Mouse (Mus musculus) macrophage (primary cell): ENCODE measurements around the gene Myh9. TPM values are rescaled to one million over a fixed set of nuclear protein-coding genes. Genes with fewer than 3 reads are reported as not detected.
"Not testable (repeated sequence)": the region's sequence is repeated elsewhere in the genome, so short reads cannot be mapped to it uniquely, and the experiment has no call there.

Experiments
- H3K27ac ChIP-seq: fragments of 350-480 bp; formaldehyde crosslinking; 2 replicates; pipeline ENCODE4 v1.9.0; 2021
- H3K36me3 ChIP-seq: fragments of 350-480 bp; formaldehyde crosslinking; 2 replicates; pipeline ENCODE4 v1.9.0; 2021; ENCODE audit errors: inconsistent target
- H3K4me3 ChIP-seq: fragments of 350-480 bp; formaldehyde crosslinking; 2 replicates; pipeline ENCODE4 v1.9.0; 2021; ENCODE audit errors: inconsistent target
- H3K79me2 ChIP-seq: fragments of 350-480 bp; formaldehyde crosslinking; 2 replicates; pipeline ENCODE4 v1.9.0; 2021; ENCODE audit errors: inconsistent target
- WGBS: methylation state at CpG from one replicate; pipeline ENCODE4 v1.1.7; 2026; ENCODE audit warnings: inconsistent platforms; ENCODE audit not compliant: missing documents; 5-methylcytosine and 5-hydroxymethylcytosine counted together
- polyA plus RNA-seq: library from polyadenylated mRNA; stranded (reverse); fragments of 250-400 nt; gene quantifications from 3 replicates; pipeline ENCODE4 v1.2.4, GENCODE M21; 2018; ENCODE audit warnings: inconsistent platforms

Gene Myh9
- polyA plus RNA-seq, 1 experiment from 2014 or later: 188 TPM

DNA sequence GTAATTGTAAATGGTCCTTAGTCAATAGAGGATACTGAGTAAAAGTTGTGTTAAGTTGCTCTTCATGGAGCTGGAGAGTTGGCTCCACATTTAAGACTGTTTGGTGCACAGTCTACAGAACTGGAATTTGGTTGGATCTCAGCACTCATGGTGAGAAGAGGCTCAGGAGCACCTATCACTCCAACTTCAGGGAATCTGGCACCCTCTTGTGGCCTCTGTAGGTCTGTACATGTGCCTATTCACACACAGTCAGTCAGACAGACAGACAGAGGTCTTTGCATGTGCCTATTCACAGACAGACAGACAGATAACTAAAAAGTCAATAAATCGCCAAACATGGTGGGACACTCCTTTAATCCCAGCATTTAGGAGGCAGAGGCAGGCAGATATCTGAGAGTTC, 91.5 kb downstream of the Myh9 start:
- Histone ChIP-seq H3K27ac (no peak overlapping the region), H3K36me3 (no peaks in the 10 kb centered on the region), H3K79me2 (no peaks in the 10 kb centered on the region), H3K4me3 (no peak overlapping the region)
- 43% methylated on average over 1 of the region's 1 CpGs for WGBS

- 91% methylated on average over 9 of the region's 10 CpGs for WGBS
- Histone ChIP-seq H3K79me2 (no peaks in the 10 kb centered on the region), H3K36me3 (no peaks in the 10 kb centered on the region), H3K4me3 (no peak overlapping the region), H3K27ac (no peak overlapping the region)
Measured at GRCm38 (mm10) chr15:77749717-77750116, 92.3 kb downstream of the Myh9 start.

GRCm38 (mm10) chr15:77748414-77748813, 93.6 kb downstream of the Myh9 start:
- H3K27ac ChIP-seq: no peak overlapping the region
- H3K79me2 ChIP-seq: no peaks in the 10 kb centered on the region
- no peak overlapping the region for H3K4me3 ChIP-seq
- no peaks in the 10 kb centered on the region for H3K36me3 ChIP-seq
- 92% methylated on average over 3 of the region's 3 CpGs for WGBS

DNA sequence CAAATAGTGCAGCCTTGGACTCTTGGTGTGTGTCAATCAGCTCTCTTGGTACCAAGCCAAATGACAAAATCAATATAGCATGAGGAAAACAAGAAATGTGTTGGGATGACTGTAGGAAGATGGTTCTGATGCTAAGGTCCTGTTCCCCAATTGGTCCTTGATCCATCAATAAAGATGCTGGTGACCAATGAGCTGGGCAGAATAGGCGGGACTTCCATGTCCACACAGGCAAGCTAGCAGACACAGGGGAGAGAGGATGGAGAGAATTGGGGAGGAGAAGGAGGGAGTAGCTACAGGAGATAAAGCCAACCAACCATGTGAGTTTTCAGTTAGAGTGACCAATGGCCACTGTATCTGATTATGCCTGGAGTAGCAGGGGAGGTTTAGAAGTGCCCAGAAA, 95.6 kb downstream of the Myh9 start:
- H3K79me2 ChIP-seq: no peaks in the 10 kb centered on the region
- H3K27ac ChIP-seq: no peak overlapping the region
- H3K36me3 ChIP-seq: no peaks in the 10 kb centered on the region
- 78% methylated on average over 1 of the region's 1 CpGs for WGBS
- H3K4me3 ChIP-seq: no peak overlapping the region

GRCm38 (mm10) chr15:77745081-77745480, 96.9 kb downstream of the Myh9 start:
- H3K27ac ChIP-seq: no peak overlapping the region

DNA sequence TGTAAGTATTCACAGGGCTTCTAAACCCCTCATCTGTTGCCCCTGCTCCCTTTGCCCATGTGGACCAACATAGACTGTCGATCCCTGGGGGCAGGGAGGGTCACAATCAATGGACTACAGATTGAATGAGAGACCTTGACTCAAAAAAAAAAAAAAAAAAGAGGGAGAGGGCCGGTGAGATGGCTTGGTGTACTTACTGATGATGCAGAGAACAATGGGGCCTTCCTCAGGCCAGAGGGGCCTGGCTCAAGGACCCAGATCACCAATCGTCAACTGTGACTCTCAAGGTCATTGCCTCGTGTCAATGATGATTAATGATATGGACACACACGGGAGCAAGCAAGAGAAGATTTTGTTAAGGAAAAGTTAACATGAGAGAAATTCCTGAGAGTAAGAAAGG, 97.3 kb downstream of the Myh9 start:
- no peaks in the 10 kb centered on the region for H3K36me3 ChIP-seq
- 70% methylated on average over 4 of the region's 5 CpGs for WGBS
- no peak overlapping the region for H3K4me3 ChIP-seq
- H3K79me2 ChIP-seq: no peaks in the 10 kb centered on the region
- H3K27ac ChIP-seq: no peak overlapping the region

More at GRCm38 (mm10) chr15:77745081-77745480, 96.9 kb downstream of the Myh9 start:
- Histone ChIP-seq H3K4me3 (no peak overlapping the region), H3K79me2 (no peaks in the 10 kb centered on the region), H3K36me3 (no peaks in the 10 kb centered on the region)

GRCm38 (mm10) chr15:77741556-77741955, 100.4 kb downstream of the Myh9 start:
- not testable (repeated sequence) for H3K4me3 ChIP-seq, H3K27ac ChIP-seq, H3K79me2 ChIP-seq, H3K36me3 ChIP-seq
- WGBS: 89% methylated on average over 6 of the region's 6 CpGs

DNA sequence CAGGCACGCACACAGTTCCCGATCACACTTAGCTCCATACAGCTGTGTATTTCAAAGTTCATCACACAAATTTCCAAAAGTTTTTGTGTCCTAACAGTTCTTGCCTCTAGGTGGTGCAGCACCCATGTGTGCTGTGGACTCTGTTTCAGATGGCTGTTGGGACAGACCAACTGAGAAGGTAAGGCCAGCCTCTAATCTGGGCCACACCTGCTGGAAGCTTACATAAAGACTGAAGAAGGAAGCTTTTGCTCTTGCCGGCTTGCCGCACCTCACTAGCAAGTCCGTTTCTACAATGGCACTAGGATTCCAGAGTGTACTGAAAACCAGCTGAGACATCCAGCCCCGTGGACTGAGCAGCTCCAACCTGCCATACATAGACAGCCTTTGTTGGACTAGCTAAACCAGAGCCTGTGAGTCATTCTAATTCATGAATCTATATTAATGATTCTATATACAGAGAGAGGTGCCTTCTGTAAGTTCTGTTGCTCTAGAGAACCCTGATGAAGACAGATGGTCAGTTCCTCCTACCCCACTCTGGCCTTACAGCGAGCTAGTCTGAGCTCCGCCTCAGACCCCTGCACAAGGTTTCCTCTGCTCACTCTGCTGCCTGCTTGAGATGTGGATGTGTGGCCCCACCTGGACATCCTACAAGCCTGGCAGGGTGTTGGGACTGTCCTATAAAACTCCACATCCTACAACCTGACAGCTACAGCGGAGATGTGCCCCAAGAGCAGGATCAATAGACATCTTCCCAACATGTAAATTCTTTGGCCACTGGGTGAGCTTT, 101.3 kb downstream of the Myh9 start:
- Histone ChIP-seq H3K27ac (no peak overlapping the region), H3K4me3 (no peak overlapping the region), H3K79me2 (no peaks in the 10 kb centered on the region), H3K36me3 (no peaks in the 10 kb centered on the region)
- 71% methylated on average over 9 of the region's 9 CpGs for WGBS

- H3K79me2 ChIP-seq, H3K4me3 ChIP-seq, H3K36me3 ChIP-seq, H3K27ac ChIP-seq: not testable (repeated sequence)
- 86% methylated on average over 3 of the region's 4 CpGs for WGBS
Measured at GRCm38 (mm10) chr15:77733903-77734302, 108.1 kb downstream of the Myh9 start.

GRCm38 (mm10) chr15:77733380-77733779, 108.6 kb downstream of the Myh9 start:
- H3K36me3 ChIP-seq, H3K79me2 ChIP-seq, H3K4me3 ChIP-seq, H3K27ac ChIP-seq: not testable (repeated sequence)
- whole genome bisulfite sequencing: 73% methylated on average over 3 of the region's 8 CpGs

DNA sequence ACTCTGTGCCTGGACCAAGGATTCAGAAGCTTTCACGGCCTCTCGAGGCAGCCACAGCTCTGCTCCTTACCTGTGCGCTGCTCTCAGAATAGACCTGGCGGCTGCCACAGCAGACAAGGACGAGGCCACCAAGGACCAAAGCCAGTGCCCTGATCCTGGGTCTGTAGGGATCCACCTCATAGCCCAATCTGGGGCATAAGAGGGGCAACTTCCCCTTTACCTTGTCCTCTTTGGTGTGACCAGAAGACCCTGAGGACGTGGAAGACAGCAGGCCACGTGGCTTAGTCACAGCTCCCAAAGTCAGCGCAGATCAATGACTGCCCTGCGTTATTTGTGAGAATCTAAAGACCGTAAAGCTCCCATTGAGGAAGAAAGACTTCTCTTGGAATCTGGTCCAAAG, 109.1 kb downstream of the Myh9 start:
- H3K79me2 ChIP-seq, H3K4me3 ChIP-seq, H3K27ac ChIP-seq, H3K36me3 ChIP-seq: not testable (repeated sequence)
- 72% methylated on average over 9 of the region's 10 CpGs for WGBS

GRCm38 (mm10) chr15:77731605-77732004, 110.4 kb downstream of the Myh9 start:
- 93% methylated on average over 5 of the region's 5 CpGs for WGBS
- Histone ChIP-seq H3K27ac (no peak overlapping the region), H3K79me2 (no peaks in the 10 kb centered on the region), H3K4me3 (no peak overlapping the region), H3K36me3 (no peaks in the 10 kb centered on the region)

DNA sequence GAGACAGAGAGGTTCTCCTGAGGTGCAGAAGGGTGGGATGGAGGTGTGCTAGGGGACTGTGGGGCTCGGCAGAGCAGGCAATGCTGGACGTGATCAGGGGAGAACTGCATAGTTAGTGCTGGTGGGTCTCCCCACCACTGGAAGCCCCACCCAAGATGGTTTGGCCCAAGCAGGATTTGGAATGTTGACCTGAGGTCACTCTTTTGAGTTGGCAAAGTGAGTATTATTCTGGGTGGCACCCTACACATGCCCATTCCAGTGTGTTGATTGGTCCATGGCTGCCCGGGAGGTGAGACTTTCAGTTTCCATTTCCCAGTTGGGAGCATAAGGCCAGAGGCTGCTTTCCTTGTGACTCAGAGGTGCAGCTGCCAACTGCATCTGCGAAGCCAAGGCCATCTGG, 113.2 kb downstream of the Myh9 start, which contains the start of gene Apol9b:
Apol9b (plus strand) TSS at position 301 of the 400 bp plus-strand sequence.
- not testable (repeated sequence) for H3K4me3 ChIP-seq, H3K36me3 ChIP-seq, H3K27ac ChIP-seq, H3K79me2 ChIP-seq
- no CpG with 5 or more reads among the region's 4 CpGs for WGBS

DNA sequence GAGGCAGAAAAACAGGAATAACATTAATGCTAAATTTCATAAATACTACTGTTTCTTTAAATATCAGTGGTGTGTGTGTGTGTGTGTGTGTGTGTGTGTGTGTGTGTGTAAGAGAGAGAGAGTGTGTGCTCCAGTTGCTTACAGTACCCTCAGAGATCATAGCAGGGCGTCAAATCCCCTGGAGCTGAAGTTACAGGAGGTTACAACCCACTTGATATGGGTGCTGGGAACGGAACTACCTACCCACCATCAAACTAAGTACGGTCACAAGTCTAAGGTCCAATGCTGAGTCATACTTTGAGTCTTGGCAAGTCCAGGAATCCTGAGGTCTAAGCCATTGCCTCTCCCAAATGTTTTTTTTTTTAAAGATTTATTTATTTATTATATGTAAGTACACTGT, 114.2 kb downstream of the Myh9 start:
- H3K27ac ChIP-seq, H3K79me2 ChIP-seq: not testable (repeated sequence)
- 87% methylated on average over 3 of the region's 3 CpGs for WGBS

DNA sequence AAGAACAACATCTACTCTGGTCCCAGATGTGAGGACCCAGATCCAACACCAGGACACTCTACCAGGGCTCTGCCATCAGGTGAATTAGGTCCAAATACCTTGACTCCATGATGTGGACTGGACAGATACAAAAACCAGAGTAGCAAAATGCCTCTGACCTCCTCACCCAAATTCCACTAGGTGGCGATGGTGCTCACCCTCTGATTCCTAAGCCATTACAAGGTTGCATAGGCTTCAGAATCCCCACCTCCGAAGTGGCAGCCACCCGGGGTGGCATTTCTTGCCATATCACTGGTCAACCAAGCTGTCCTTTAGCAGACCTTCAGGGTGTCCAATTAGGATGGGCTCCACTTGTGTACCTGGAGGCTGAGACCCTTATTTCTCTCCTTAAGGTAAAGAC, 114.8 kb downstream of the Myh9 start:
- 0% methylated on average over 1 of the region's 3 CpGs for WGBS
- not testable (repeated sequence) for H3K79me2 ChIP-seq, H3K4me3 ChIP-seq, H3K36me3 ChIP-seq, H3K27ac ChIP-seq

More for the DNA sequence above, 114.2 kb downstream of the Myh9 start:
- not testable (repeated sequence) for H3K4me3 ChIP-seq, H3K36me3 ChIP-seq
